Mouse (Mus musculus) CH12.LX (cell line): ENCODE results near the gene Prss8. TPM values are rescaled to one million over a fixed set of nuclear protein-coding genes. Genes with fewer than 3 reads are reported as not detected.

ENCODE experiments used
- DNase-seq: peaks from one replicate; pipeline ENCODE4 v3.0.0-alpha.2; 2013; ENCODE audit errors: extremely low read depth
- H3K27ac ChIP-seq: 2 replicates; pipeline ENCODE4 v1.5.1; 2012; ENCODE audit warnings: low read depth, mild to moderate bottlenecking, control low read depth, moderate library complexity; ENCODE audit not compliant: insufficient read depth
- H3K27me3 ChIP-seq: replicated peaks from 2 replicates; pipeline ENCODE3; 2012; ENCODE audit warnings: inconsistent platforms
- H3K36me3 ChIP-seq, 2 experiments: replicated peaks in 1 of 2; 2 replicates each; pipeline versions ENCODE3 to v1.6.1; 2012; ENCODE audit warnings: inconsistent platforms in 1 of 2, low read length in 1 of 2, mild to moderate bottlenecking in 1 of 2, mixed read lengths in 1 of 2, moderate library complexity in 1 of 2; ENCODE audit not compliant: control insufficient read depth in 1 of 2, insufficient read depth in 1 of 2
- H3K4me1 ChIP-seq, 2 experiments: 2 replicates each; pipeline ENCODE4 v1.6.1; 2012; ENCODE audit warnings: inconsistent platforms in 1 of 2, moderate library complexity in 1 of 2; ENCODE audit not compliant: insufficient read depth in 2 of 2, control insufficient read depth in 1 of 2
- H3K4me2 ChIP-seq: 2 replicates; pipeline ENCODE4 v1.6.1; 2012; ENCODE audit warnings: low read depth, mild to moderate bottlenecking, control low read depth; ENCODE audit not compliant: poor library complexity, insufficient read depth, severe bottlenecking
- H3K4me3 ChIP-seq, 3 experiments: fragments of 150-350 bp in 1 of 3; sonication (generic) in 1 of 3; replicated peaks in 1 of 3; 2 replicates each; pipeline versions ENCODE3 to v1.5.1; 2011 to 2012; ENCODE audit warnings: low read depth in 2 of 3, low read length in 2 of 3, mild to moderate bottlenecking in 2 of 3, moderate library complexity in 2 of 3, control low read depth in 1 of 3, improper control_type of control experiment in 1 of 3, inconsistent platforms in 1 of 3, mixed read lengths in 1 of 3; ENCODE audit not compliant: poor library complexity in 1 of 3
- H3K79me2 ChIP-seq: replicated peaks from 2 replicates; pipeline ENCODE4 v1.6.1; 2012; ENCODE audit warnings: mild to moderate bottlenecking, moderate library complexity; ENCODE audit not compliant: control insufficient read depth, poor library complexity, insufficient read depth, severe bottlenecking; ENCODE audit errors: extremely low read depth
- H3K9ac ChIP-seq: 2 replicates; pipeline ENCODE4 v1.6.1; 2012; ENCODE audit warnings: low read depth, mild to moderate bottlenecking, control low read depth, moderate library complexity; ENCODE audit not compliant: insufficient read depth
- H3K9me3 ChIP-seq: replicated peaks from 2 replicates; pipeline ENCODE3; 2012; ENCODE audit warnings: low read length, inconsistent platforms, mixed read lengths
- BHLHE40 ChIP-seq: IDR thresholded peaks from 2 replicates; pipeline ENCODE4 v1.6.1; 2011; ENCODE audit warnings: mild to moderate bottlenecking, low read depth, low read length, improper control_type of control experiment
- CHD1 ChIP-seq: IDR thresholded peaks from 2 replicates; pipeline ENCODE4 v1.6.1; 2012; ENCODE audit warnings: low read depth, low read length, improper control_type of control experiment, inconsistent platforms
- E2F4 ChIP-seq: IDR thresholded peaks from 2 replicates; pipeline ENCODE4 v1.6.1; 2011; ENCODE audit warnings: low read depth, low read length, improper control_type of control experiment; ENCODE audit not compliant: insufficient replicate concordance
- ELF1 ChIP-seq: IDR thresholded peaks from 2 replicates; pipeline ENCODE4 v1.6.1; 2014; ENCODE audit warnings: low read depth, mild to moderate bottlenecking, inconsistent platforms, low read length, improper control_type of control experiment
- GABPA ChIP-seq: IDR thresholded peaks from 2 replicates; pipeline ENCODE4 v1.6.1; 2012; ENCODE audit warnings: low read depth, low read length, improper control_type of control experiment, inconsistent platforms; ENCODE audit not compliant: insufficient replicate concordance
- IRF4 ChIP-seq: IDR thresholded peaks from 2 replicates; pipeline ENCODE4 v1.6.1; 2014; ENCODE audit warnings: low read depth, mild to moderate bottlenecking, inconsistent platforms, low read length, improper control_type of control experiment
- JUND ChIP-seq: conservative IDR thresholded peaks from 2 replicates; pipeline ENCODE4 v1.6.1; 2011; ENCODE audit warnings: low read depth, low read length, improper control_type of control experiment
- MAX ChIP-seq: IDR thresholded peaks from 2 replicates; pipeline ENCODE4 v1.6.1; 2011; ENCODE audit warnings: low read length, improper control_type of control experiment
- MYC ChIP-seq: IDR thresholded peaks from 2 replicates; pipeline ENCODE4 v1.6.1; 2011; ENCODE audit warnings: low read depth, mild to moderate bottlenecking, improper control_type of control experiment, low read length
- NELFE ChIP-seq: IDR thresholded peaks from 2 replicates; pipeline ENCODE4 v1.6.1; 2011; ENCODE audit warnings: low read depth, low read length, improper control_type of control experiment
- POLR2AphosphoS2 ChIP-seq: IDR thresholded peaks from 2 replicates; pipeline ENCODE4 v1.6.1; 2011; ENCODE audit warnings: low read depth, low read length, improper control_type of control experiment
- RCOR1 ChIP-seq: conservative IDR thresholded peaks from 2 replicates; pipeline ENCODE4 v1.6.1; 2012; ENCODE audit warnings: low read depth, mild to moderate bottlenecking, inconsistent platforms, low read length, improper control_type of control experiment
- SIN3A ChIP-seq: IDR thresholded peaks from 2 replicates; pipeline ENCODE4 v1.6.1; 2012; ENCODE audit warnings: low read length, improper control_type of control experiment, inconsistent platforms
- SMC3 ChIP-seq: IDR thresholded peaks from 2 replicates; pipeline ENCODE4 v1.6.1; 2011; ENCODE audit warnings: low read depth, low read length, improper control_type of control experiment
- TCF12 ChIP-seq: IDR thresholded peaks from 2 replicates; pipeline ENCODE4 v1.6.1; 2014; ENCODE audit warnings: low read depth, mild to moderate bottlenecking, inconsistent platforms, low read length, improper control_type of control experiment
- UBTF ChIP-seq: IDR thresholded peaks from 2 replicates; pipeline ENCODE4 v1.6.1; 2012; ENCODE audit warnings: low read depth, mild to moderate bottlenecking, inconsistent platforms, low read length, improper control_type of control experiment, moderate library complexity
- ZC3H11A ChIP-seq: IDR thresholded peaks from 2 replicates; pipeline ENCODE4 v1.6.1; 2012; ENCODE audit warnings: low read depth, mild to moderate bottlenecking, inconsistent platforms, low read length, improper control_type of control experiment
- ZMIZ1 ChIP-seq: IDR thresholded peaks from 2 replicates; pipeline ENCODE4 v1.6.1; 2012; ENCODE audit warnings: low read depth, mild to moderate bottlenecking, inconsistent platforms, low read length, improper control_type of control experiment
- dilution Hi-C: fragments of 300-500 bp; cut with MboI; formaldehyde crosslinking; loops from 2 replicates; pipeline ENCODE4 v1.14.3; 2020; ENCODE audit warnings: low sequenced_read_pairs; ENCODE audit not compliant: extremely low pct_unique_long_range_greater_than_20kb, extremely low pct_ligation_motif_present
- in situ Hi-C: fragments of 300-500 bp; cut with MboI; formaldehyde crosslinking; loops from 3 replicates; pipeline ENCODE4 v1.14.3; 2019; ENCODE audit warnings: low sequenced_read_pairs, low pct_ligation_motif_present, low pct_unique_long_range_greater_than_20kb, mixed read lengths
- polyA plus RNA-seq: library from polyadenylated mRNA; unstranded; fragments of >175 nt; gene quantifications from 2 replicates; pipeline ENCODE4 v1.2.1, GENCODE M21; 2012; ENCODE audit warnings: low read depth; ENCODE audit not compliant: insufficient read length
- total RNA-seq, 2 experiments: library from RNA; depleted of rRNA; stranded (reverse); fragments of 300-350 nt in 1 of 2; fragments of >200 nt in 1 of 2; gene quantifications; 2 replicates each; pipeline ENCODE4 v1.2.3; 2012 to 2014

Gene Prss8
- total and polyA plus RNA-seq, 3 experiments, result 0.08 TPM; not detected in 2

- TF ChIP-seq GABPA (no peak), IRF4 (peak; percentile 75), ELF1 (no peak), E2F4 (no peak), ZC3H11A (no peak), MYC (peak; percentile 97), CHD1 (no peak)
Measured at GRCm38 (mm10) chr7:127915293-127915692, 14.6 kb downstream of the Prss8 start (continued).

GRCm38 (mm10) chr7:127912938-127913337 is 17.0 kb downstream of the Prss8 start:
- Histone ChIP-seq H3K4me1 (peaks cover 3 to 31% of the 10 kb centered on the region in 2 experiments; a peak in 3 of 4 replicates), H3K9ac (peak overlapping the region; percentile 42), H3K4me3 (peak overlapping the region; percentile 66 to 87 (median 80)), H3K27me3 (no peaks in the 10 kb centered on the region), H3K27ac (no peak overlapping the region), H3K9me3 (no peaks in the 10 kb centered on the region), H3K79me2 (peaks cover 11% of the 10 kb centered on the region; the same call in 1 of the 2 replicates), H3K36me3 (peaks cover 27 to 41% of the 10 kb centered on the region in 2 experiments), H3K4me2 (peak overlapping the region; percentile 92)
- in situ Hi-C loops, result no loop called here
- dilution Hi-C loops, result no loop called here
- TF ChIP-seq BHLHE40 (no peak), POLR2AphosphoS2 (no peak), ELF1 (no peak), GABPA (no peak), UBTF (no peak), IRF4 (no peak), JUND (no peak), ZMIZ1 (no peak), E2F4 (no peak), SMC3 (no peak), RCOR1 (no peak), SIN3A (no peak), TCF12 (no peak), NELFE (no peak), MAX (no peak)
- no peak for DNase-seq
